In the genomic region with DNA sequence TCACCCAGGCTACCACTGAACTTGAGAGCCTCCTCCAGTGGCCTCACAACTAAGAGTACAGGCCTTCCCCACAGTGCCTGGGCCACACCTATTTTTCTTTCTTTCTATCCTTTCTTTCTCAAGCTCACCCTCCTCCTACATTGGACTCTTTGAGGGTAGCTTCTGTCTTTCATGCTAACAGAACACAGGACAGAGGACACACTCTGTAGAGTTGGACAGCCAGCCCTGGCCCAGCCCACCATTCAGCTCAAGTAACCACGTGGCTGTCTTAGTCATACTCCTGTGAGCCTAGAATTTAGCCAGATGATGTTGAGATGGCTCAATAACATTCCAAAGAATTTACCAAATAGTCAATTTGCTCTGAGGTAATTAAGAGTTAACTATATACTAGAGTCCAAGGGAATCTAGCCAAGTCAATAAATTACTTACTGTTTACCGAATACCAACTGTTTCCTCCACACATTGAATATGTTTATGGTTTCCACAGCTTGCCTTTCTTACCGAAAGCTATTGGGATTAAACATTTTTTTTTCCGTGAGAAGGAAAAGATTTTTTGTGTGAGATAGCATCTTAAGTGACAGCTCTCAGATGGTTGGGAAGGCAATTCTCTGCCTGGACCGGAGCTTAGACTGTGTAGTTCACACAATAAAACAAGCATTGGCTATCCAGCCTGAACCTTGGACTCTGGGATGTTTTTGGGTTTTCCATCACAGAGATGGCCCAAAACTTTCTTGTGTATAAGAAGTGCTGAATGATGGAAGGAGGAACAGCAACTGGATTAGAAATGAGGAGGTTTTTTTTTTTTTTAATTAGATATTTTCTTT, we compare ENCODE assay signal across 20 mouse cellular contexts. TPM values are rescaled to one million over a fixed set of nuclear protein-coding genes. Genes with fewer than 3 reads are reported as not detected.
DNase-seq lines count a peak whose midpoint lies in the region; ATAC-seq and TF ChIP-seq lines count a peak whose summit lies in the region.
"Had no signal": no experiment of that assay in that cellular context is flagged by ENCODE, and none has a peak within 500 bp of the region (broad histone marks: within the 10 kb centered on the region; RNA-seq: fewer than 3 reads in every experiment).

No protein-coding gene starts in this region.

- no peaks in the 10 kb centered on the region for H3K27me3 ChIP-seq in forebrain, embryonic 14.5 days (replicated peaks; ENCODE audit: control insufficient read depth, insufficient read depth, low read length)
- H3K27me3 ChIP-seq in forebrain, embryonic 15.5 days: no peaks in the 10 kb centered on the region
- H3K27me3 ChIP-seq in lung, embryonic 14.5 days (ENCODE audit: insufficient read depth, low read length): no peaks in the 10 kb centered on the region
- H3K27me3 ChIP-seq in stomach, embryonic 15.5 days (replicated peaks): no peaks in the 10 kb centered on the region
- H3K27me3 ChIP-seq: forebrain, embryonic 13.5 days; heart, embryonic 15.5 days; limb, embryonic 12.5 days; liver, embryonic 15.5 days; neural tube, embryonic 15.5 days had no signal

- no peak overlapping the region for H3K4me2 ChIP-seq in forebrain, embryonic 14.5 days (ENCODE audit: low read length)
- no peak overlapping the region for H3K4me2 ChIP-seq in forebrain, embryonic 15.5 days (replicated peaks)
- H3K4me2 ChIP-seq in lung, embryonic 14.5 days: no peak overlapping the region
- no peak overlapping the region for H3K4me2 ChIP-seq in stomach, embryonic 15.5 days
- H3K4me2 ChIP-seq: forebrain, embryonic 13.5 days; heart, embryonic 15.5 days; limb, embryonic 12.5 days; liver, embryonic 15.5 days; neural tube, embryonic 15.5 days had no signal

- no peak overlapping the region for H3K4me3 ChIP-seq in forebrain, embryonic 14.5 days (ENCODE audit: low read depth, low read length)
- no peak overlapping the region for H3K4me3 ChIP-seq in forebrain, embryonic 15.5 days
- no peak overlapping the region for H3K4me3 ChIP-seq in lung, embryonic 14.5 days (ENCODE audit: low read depth, low read length)
- H3K4me3 ChIP-seq in stomach, embryonic 15.5 days (replicated peaks): no peak overlapping the region
- H3K4me3 ChIP-seq: forebrain, embryonic 13.5 days; heart, embryonic 15.5 days; limb, embryonic 12.5 days; liver, embryonic 15.5 days; midbrain, embryonic 10.5 days; neural tube, embryonic 15.5 days had no signal

- no peak for TF ChIP-seq POLR2A in brain, embryonic 14.5 days (IDR thresholded peaks at IDR 0.05; ENCODE audit: borderline replicate concordance, extremely low read depth, insufficient read depth, insufficient read length, poor library complexity, severe bottlenecking)

- no peak overlapping the region for H3K9ac ChIP-seq in forebrain, embryonic 14.5 days (ENCODE audit: low read length)
- no peak overlapping the region for H3K9ac ChIP-seq in forebrain, embryonic 15.5 days (replicated peaks)
- no peak overlapping the region for H3K9ac ChIP-seq in lung, embryonic 14.5 days
- no peak overlapping the region for H3K9ac ChIP-seq in stomach, embryonic 15.5 days
- H3K9ac ChIP-seq: forebrain, embryonic 13.5 days; heart, embryonic 15.5 days; limb, embryonic 12.5 days; liver, embryonic 15.5 days; neural tube, embryonic 15.5 days had no signal

- H3K36me3 ChIP-seq in forebrain, embryonic 14.5 days (ENCODE audit: control insufficient read depth, insufficient read depth, low read length): no peaks in the 10 kb centered on the region
- H3K36me3 ChIP-seq in forebrain, embryonic 15.5 days: no peaks in the 10 kb centered on the region
- no peaks in the 10 kb centered on the region for H3K36me3 ChIP-seq in lung, embryonic 14.5 days (ENCODE audit: insufficient read depth)
- no peaks in the 10 kb centered on the region for H3K36me3 ChIP-seq in stomach, embryonic 15.5 days
- H3K36me3 ChIP-seq: heart, embryonic 15.5 days; limb, embryonic 12.5 days; liver, embryonic 15.5 days; midbrain, embryonic 10.5 days; neural tube, embryonic 15.5 days had no signal

- H3K4me1 ChIP-seq in forebrain, embryonic 14.5 days (ENCODE audit: control insufficient read depth, insufficient read depth, low read length): no peaks in the 10 kb centered on the region
- H3K4me1 ChIP-seq in forebrain, embryonic 15.5 days: no peaks in the 10 kb centered on the region
- no peaks in the 10 kb centered on the region for H3K4me1 ChIP-seq in lung, embryonic 14.5 days (ENCODE audit: insufficient read depth)
- H3K4me1 ChIP-seq in stomach, embryonic 15.5 days: no peaks in the 10 kb centered on the region
- H3K4me1 ChIP-seq: forebrain, embryonic 13.5 days; heart, embryonic 15.5 days; liver, embryonic 15.5 days; neural tube, embryonic 15.5 days had no signal

- no peak for TF ChIP-seq CTCF in lung, embryonic 14.5 days (IDR thresholded peaks at IDR 0.05; ENCODE audit: low read depth)
- no peak for TF ChIP-seq CTCF in brain, embryonic 14.5 days (IDR thresholded peaks at IDR 0.05; ENCODE audit: borderline replicate concordance, extremely low read depth, insufficient read depth, insufficient read length)

- ATAC-seq in forebrain, embryonic 14.5 days: no peak
- ATAC-seq in forebrain, embryonic 15.5 days (replicated peaks): no peak
- peak; percentile 68 for ATAC-seq in lung, embryonic 14.5 days (ENCODE audit: insufficient read depth)
- ATAC-seq in stomach, embryonic 15.5 days (ENCODE audit: insufficient read depth, low FRiP score, low read depth): no peak; the same call in 1 of the 2 replicates
- no peak for ATAC-seq in megakaryocyte, adult 5-6 weeks (ENCODE audit: poor library complexity, severe bottlenecking)
- ATAC-seq: forebrain, embryonic 13.5 days; inflammation-experienced regulatory T-cells, adult 6 months had no signal

- H3K27ac ChIP-seq in forebrain, embryonic 14.5 days (ENCODE audit: low read depth, low read length): no peak overlapping the region
- no peak overlapping the region for H3K27ac ChIP-seq in forebrain, embryonic 15.5 days (replicated peaks)
- H3K27ac ChIP-seq in lung, embryonic 14.5 days (ENCODE audit: low read depth): no peak overlapping the region
- H3K27ac ChIP-seq in stomach, embryonic 15.5 days: 0 out of 2 replicates have a peak overlapping the region, but pooled peaks have one; percentile 26
- H3K27ac ChIP-seq: forebrain, embryonic 13.5 days; heart, embryonic 15.5 days; limb, embryonic 12.5 days; liver, embryonic 15.5 days; midbrain, embryonic 10.5 days; neural tube, embryonic 15.5 days had no signal

- peak; percentile 52 for DNase-seq in forebrain, embryonic 14.5 days (ENCODE audit: low spot score)
- DNase-seq in lung, embryonic 14.5 days: peak; percentile 63
- DNase-seq in lung, postnatal 36 days: no peak
- DNase-seq in brain, embryonic 14.5 days (ENCODE audit: low read depth): peak; percentile 31
- no peak for DNase-seq in right cerebral cortex, postnatal 10 days (ENCODE audit: low spot score in 2 of 2)
- DNase-seq: adrenal gland, postnatal 14 days; cerebellum, adult 9-11 months; heart, adult 18-20 months; retina, postnatal 1 day; thymus, postnatal 4 days had no signal

- WGBS in forebrain, embryonic 14.5 days: 69% methylated on average over 5 of the region's 5 CpGs
- 55% methylated on average over 5 of the region's 5 CpGs for WGBS in forebrain, embryonic 15.5 days
- 32% methylated on average over 5 of the region's 5 CpGs for WGBS in lung, embryonic 14.5 days
- WGBS in stomach, embryonic 15.5 days: 39% methylated on average over 5 of the region's 5 CpGs

- no peaks in the 10 kb centered on the region for H3K9me3 ChIP-seq in forebrain, embryonic 14.5 days (replicated peaks; ENCODE audit: control insufficient read depth, low read length)
- H3K9me3 ChIP-seq in forebrain, embryonic 15.5 days: no peaks in the 10 kb centered on the region
- no peaks in the 10 kb centered on the region for H3K9me3 ChIP-seq in lung, embryonic 14.5 days (ENCODE audit: low read depth, low read length)
- no peaks in the 10 kb centered on the region for H3K9me3 ChIP-seq in stomach, embryonic 15.5 days
- H3K9me3 ChIP-seq: forebrain, embryonic 13.5 days; heart, embryonic 15.5 days; limb, embryonic 12.5 days; liver, embryonic 15.5 days; midbrain, embryonic 10.5 days; neural tube, embryonic 15.5 days had no signal

RNA-seq across cellular contexts. Expression of gene Pparg, which starts 10.9 kb away (rescaled TPM):
- polyA plus RNA-seq in forebrain, embryonic 14.5 days (2014; fragmentation: Nextera tagmentation; extraction: Ambion mirVana): 0.16 TPM in 1 of 2 replicates, not detected in the other
- polyA plus RNA-seq in forebrain, embryonic 15.5 days (2015; fragmentation: Nextera tagmentation; extraction: Ambion mirVana): 0.20 TPM in 1 of 2 replicates, not detected in the other
- polyA plus RNA-seq in lung, embryonic 14.5 days (2014; fragmentation: Nextera tagmentation; extraction: Ambion mirVana): 2.2 and 2.5 TPM in 2 replicates
- 0.16 and 0.40 TPM in 2 replicates for polyA plus RNA-seq in brain, embryonic 14.5 days (2012; rRNA removed)
- polyA plus RNA-seq in stomach, embryonic 15.5 days (2015; fragmentation: Nextera tagmentation; extraction: Ambion mirVana): 15.6 and 17.1 TPM in 2 replicates
- total RNA-seq in megakaryocyte, adult 5-6 weeks (2015): 2.8 and 6.5 TPM in 2 replicates
- 2.0 and 2.7 TPM in 2 replicates for total RNA-seq in megakaryocyte, adult 5-6 weeks (2017)
- polyA plus RNA-seq: forebrain, embryonic 13.5 days had no signal

Comparison
In these comparisons a context has a peak if more than half of its experiments do, and no peak if none do; other contexts are left out.
1. DNase-seq: peak in forebrain, embryonic 14.5 days (single experiment), lung, embryonic 14.5 days (single experiment) and brain, embryonic 14.5 days (single experiment); none in lung, postnatal 36 days (single experiment) and right cerebral cortex, postnatal 10 days (0 of 2).